Mouse (Mus musculus): ENCODE measurements around the gene Tmem59l.

- TF ChIP-seq CTCF (IDR thresholded peaks at IDR 0.05): no peak
- no peak for TF ChIP-seq POLR2A (IDR thresholded peaks at IDR 0.05; ENCODE audit: insufficient read depth, low read depth, low read length)
- TF ChIP-seq EP300 (IDR thresholded peaks at IDR 0.05; ENCODE audit: insufficient read depth, low read depth, low read length): no peak
Measured at GRCm38 (mm10) chr8:70519606-70520005, 32.4 kb upstream of the Tmem59l start.

All from heart, adult 2 months (tissue).